Mouse (Mus musculus) ovary, adult 2 months (tissue): ENCODE data around the gene Ccdc60. TPM values are rescaled to one million over a fixed set of nuclear protein-coding genes. Genes with fewer than 3 reads are reported as not detected.

Experiments
- polyA plus RNA-seq: library from polyadenylated mRNA; depleted of rRNA; stranded (reverse); fragments of >200 nt; gene quantifications from 2 replicates; pipeline ENCODE4 v1.2.3, GENCODE M21; 2012; rRNA removed

Gene Ccdc60
- 2.0 TPM in 2 replicates for polyA plus RNA-seq

GRCm38 (mm10) chr5:116288849-116289570, at the start of gene Ccdc60:
Gene Ccdc60, minus strand, starts transcription at chr5:116288985.

GRCm38 (mm10) chr5:116083081-116083480, 205.7 kb downstream of the Ccdc60 start, which contains the start of gene Tmem233:
Gene Tmem233, minus strand, starts transcription at chr5:116083244.

Other genes starting within 250 kb of the Ccdc60 start
- gene Tmem233, start 205.7 kb downstream of the Ccdc60 start, polyA plus RNA-seq: 0.08 TPM in 1 of 2 replicates, not detected in the other
- 62.8 and 66.0 TPM in 2 replicates for gene Hspb8, start 133.9 kb upstream of the Ccdc60 start, polyA plus RNA-seq